Mouse (Mus musculus): ENCODE measurements at regions not wholly inside any gene's neighbourhood (a gene's known extent, or its start where the extent isn't known, plus 50 kb on each side); places are given as distances from the start of the nearest gene placed in this dataset.

- no peak for ATAC-seq (replicated peaks in 1 of 2; ENCODE audit: insufficient read depth in 1 of 2, low FRiP score in 2 of 2, low TSS enrichment in 1 of 2, low read depth in 1 of 2, poor library complexity in 2 of 2, severe bottlenecking in 2 of 2)
Observed at GRCm38 (mm10) chr8:126696346-126697010, 102.7 kb upstream of the Irf2bp2 start.

DNA sequence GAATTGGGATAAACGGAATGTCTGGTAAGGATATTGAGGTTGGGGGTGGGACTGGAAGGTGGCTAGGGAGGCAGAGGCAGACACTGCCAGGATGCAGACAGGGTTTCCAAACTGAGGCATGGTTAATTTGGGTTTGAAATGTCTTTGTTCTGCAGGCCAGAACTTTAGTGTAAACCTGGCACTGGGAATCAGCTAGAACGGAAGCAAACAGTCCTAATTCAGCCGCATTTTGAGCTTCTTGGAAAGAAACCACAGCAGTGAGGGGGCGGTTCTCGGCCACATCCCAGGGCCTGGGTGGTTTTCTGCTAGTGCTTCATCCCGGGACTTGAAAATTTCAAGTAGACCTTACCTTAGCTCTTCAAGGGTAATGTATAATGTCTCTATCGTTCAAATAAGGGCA lies 100.6 kb upstream of the Irf2bp2 start:
- no peak for ATAC-seq (replicated peaks in 1 of 2; ENCODE audit: insufficient read depth in 1 of 2, low FRiP score in 2 of 2, low TSS enrichment in 1 of 2, low read depth in 1 of 2, poor library complexity in 2 of 2, severe bottlenecking in 2 of 2)

DNA sequence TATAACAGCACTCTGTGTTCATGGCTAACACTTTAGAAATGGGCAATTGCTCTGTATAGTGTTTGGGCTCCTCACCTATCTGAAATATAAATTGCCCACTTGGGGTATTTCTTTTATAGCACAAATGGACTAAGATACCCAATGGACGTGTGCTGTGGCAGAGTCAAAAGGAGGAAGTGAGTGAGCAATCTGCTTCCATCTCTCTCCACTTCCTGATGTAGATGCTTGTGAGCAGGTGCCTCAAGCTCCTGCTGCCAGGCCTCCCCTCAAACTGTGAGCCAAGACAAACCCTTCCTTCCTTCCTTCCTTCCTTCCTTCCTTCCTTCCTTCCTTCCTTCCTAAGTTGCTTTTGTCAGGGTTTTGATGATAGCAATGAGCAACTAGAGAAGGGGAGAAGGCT lies 99.9 kb upstream of the Irf2bp2 start:
- ATAC-seq (replicated peaks in 1 of 2; ENCODE audit: insufficient read depth in 1 of 2, low FRiP score in 2 of 2, low TSS enrichment in 1 of 2, low read depth in 1 of 2, poor library complexity in 2 of 2, severe bottlenecking in 2 of 2), result peak in 1 of 2 experiments; percentile 56; a peak in 2 of 4 replicates

GRCm38 (mm10) chr8:126692711-126693110 lies 98.9 kb upstream of the Irf2bp2 start:
- no peak for ATAC-seq (replicated peaks in 1 of 2; ENCODE audit: insufficient read depth in 1 of 2, low FRiP score in 2 of 2, low TSS enrichment in 1 of 2, low read depth in 1 of 2, poor library complexity in 2 of 2, severe bottlenecking in 2 of 2)

GRCm38 (mm10) chr8:126692263-126692662 lies 98.5 kb upstream of the Irf2bp2 start:
- ATAC-seq (replicated peaks in 1 of 2; ENCODE audit: insufficient read depth in 1 of 2, low FRiP score in 2 of 2, low TSS enrichment in 1 of 2, low read depth in 1 of 2, poor library complexity in 2 of 2, severe bottlenecking in 2 of 2), result no peak

GRCm38 (mm10) chr8:126688450-126688849 lies 94.7 kb upstream of the Irf2bp2 start:
- no peak for ATAC-seq (replicated peaks in 1 of 2; ENCODE audit: insufficient read depth in 1 of 2, low FRiP score in 2 of 2, low TSS enrichment in 1 of 2, low read depth in 1 of 2, poor library complexity in 2 of 2, severe bottlenecking in 2 of 2)

DNA sequence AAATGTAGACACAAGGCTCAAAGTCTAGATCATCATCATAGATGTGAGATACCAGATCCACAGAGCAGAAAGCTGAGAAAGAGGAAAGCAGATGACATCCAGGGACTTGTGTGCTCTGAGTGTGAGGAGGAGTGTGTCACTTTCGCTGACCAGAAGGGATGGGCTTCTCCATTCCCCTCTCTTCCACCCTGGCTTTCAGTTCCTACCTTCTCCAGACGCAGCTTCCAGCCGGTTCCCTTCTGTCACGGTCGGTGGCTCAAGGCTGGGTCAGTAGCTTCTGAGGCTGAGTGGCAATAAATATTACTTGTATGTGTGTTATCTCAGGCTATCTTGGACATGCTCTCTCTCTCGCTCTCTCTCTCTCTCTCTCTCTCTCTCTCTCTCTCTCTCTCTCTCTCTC lies 94.2 kb upstream of the Irf2bp2 start:
- no peak for ATAC-seq (replicated peaks in 1 of 2; ENCODE audit: insufficient read depth in 1 of 2, low FRiP score in 2 of 2, low TSS enrichment in 1 of 2, low read depth in 1 of 2, poor library complexity in 2 of 2, severe bottlenecking in 2 of 2)

GRCm38 (mm10) chr8:126686827-126687226 lies 93.0 kb upstream of the Irf2bp2 start:
- ATAC-seq (replicated peaks in 1 of 2; ENCODE audit: insufficient read depth in 1 of 2, low FRiP score in 2 of 2, low TSS enrichment in 1 of 2, low read depth in 1 of 2, poor library complexity in 2 of 2, severe bottlenecking in 2 of 2), result no peak

DNA sequence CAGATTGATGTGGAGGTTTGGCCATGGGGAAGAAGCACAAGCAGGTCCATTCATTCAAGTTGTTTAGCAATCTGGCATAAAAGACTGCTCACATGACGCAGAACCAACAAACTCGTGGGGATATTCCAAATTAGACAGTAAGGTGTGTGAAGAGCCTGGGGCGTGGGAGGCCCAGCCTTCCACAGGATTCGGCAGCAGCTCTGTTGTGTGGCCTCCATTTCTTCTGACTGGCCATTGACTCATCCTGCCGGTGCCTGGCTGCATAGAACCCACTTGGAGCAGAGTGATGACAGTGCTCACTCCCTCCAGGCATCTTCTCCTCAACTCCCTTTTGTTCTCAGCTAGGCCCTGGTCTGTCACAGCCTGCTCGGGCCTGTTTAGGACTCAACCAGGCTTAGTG lies 91.6 kb upstream of the Irf2bp2 start:
- ATAC-seq (replicated peaks in 1 of 2; ENCODE audit: insufficient read depth in 1 of 2, low FRiP score in 2 of 2, low TSS enrichment in 1 of 2, low read depth in 1 of 2, poor library complexity in 2 of 2, severe bottlenecking in 2 of 2), result no peak

- peak in 1 of 2 experiments; percentile 29; a peak in 1 of 4 replicates for ATAC-seq (replicated peaks in 1 of 2; ENCODE audit: insufficient read depth in 1 of 2, low FRiP score in 2 of 2, low TSS enrichment in 1 of 2, low read depth in 1 of 2, poor library complexity in 2 of 2, severe bottlenecking in 2 of 2)
Observed at GRCm38 (mm10) chr8:126683950-126684349, 90.2 kb upstream of the Irf2bp2 start.

DNA sequence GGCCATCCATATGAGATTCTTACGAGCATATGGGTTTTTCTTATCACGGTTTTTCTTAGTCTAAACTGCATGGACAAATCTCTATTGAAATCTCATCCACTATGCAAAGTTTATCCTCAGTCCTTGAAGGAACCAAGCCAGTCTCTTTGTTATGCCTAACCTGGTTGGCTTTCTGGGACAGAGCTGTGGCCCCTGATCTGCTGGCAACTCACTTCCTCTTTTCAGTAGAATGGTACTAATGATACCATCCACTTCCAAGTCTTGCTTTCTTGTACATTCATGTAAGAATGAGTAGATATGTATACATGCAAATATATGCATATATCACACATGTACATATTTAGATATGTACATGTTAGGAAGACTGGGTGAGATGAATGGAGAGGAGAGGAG lies 89.8 kb upstream of the Irf2bp2 start:
- ATAC-seq (replicated peaks in 1 of 2; ENCODE audit: insufficient read depth in 1 of 2, low FRiP score in 2 of 2, low TSS enrichment in 1 of 2, low read depth in 1 of 2, poor library complexity in 2 of 2, severe bottlenecking in 2 of 2), result peak; percentile 60 to 85; a peak in 3 of 4 replicates

- ATAC-seq (replicated peaks in 1 of 2; ENCODE audit: insufficient read depth in 1 of 2, low FRiP score in 2 of 2, low TSS enrichment in 1 of 2, low read depth in 1 of 2, poor library complexity in 2 of 2, severe bottlenecking in 2 of 2), result peak in 1 of 2 experiments; percentile 4; a peak in 1 of 4 replicates
Observed at GRCm38 (mm10) chr8:126682817-126683554, 89.2 kb upstream of the Irf2bp2 start.

DNA sequence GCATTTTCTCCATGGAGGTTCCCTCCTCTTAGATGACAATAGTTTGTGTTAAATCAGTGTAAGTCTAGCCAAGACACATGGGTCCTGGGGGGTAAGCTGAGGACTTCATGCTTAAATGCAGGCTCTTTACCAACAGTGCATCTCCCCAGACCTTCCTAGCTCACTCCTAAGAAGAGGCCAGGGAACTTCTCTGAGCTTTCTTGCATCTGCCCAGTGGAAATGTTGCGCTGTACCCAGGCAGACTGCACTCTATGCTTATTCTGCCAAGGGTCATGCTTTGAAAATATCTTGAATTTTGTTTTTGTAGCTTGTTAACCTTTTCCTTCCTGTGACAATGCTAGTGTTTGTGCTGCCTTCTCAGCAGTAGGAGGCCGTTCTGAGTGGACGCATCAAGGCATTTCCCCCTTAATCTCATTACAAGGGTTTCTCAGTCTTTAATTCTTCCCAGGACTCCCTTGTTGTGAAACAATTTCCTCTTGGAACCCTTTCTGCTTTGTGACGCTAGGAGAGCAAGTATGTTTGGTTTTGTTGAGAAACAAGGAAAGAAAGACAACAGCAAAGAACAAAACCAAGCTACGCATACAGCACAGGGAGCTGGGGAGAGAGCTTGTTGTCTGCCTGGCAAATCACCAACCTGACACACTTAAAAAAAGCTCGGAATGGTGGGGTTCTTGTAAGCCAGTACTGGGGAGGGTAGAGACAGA lies 88.3 kb upstream of the Irf2bp2 start:
- no peak for ATAC-seq (replicated peaks in 1 of 2; ENCODE audit: insufficient read depth in 1 of 2, low FRiP score in 2 of 2, low TSS enrichment in 1 of 2, low read depth in 1 of 2, poor library complexity in 2 of 2, severe bottlenecking in 2 of 2)

GRCm38 (mm10) chr8:126678004-126678751 lies 84.4 kb upstream of the Irf2bp2 start:
- ATAC-seq (replicated peaks in 1 of 2; ENCODE audit: insufficient read depth in 1 of 2, low FRiP score in 2 of 2, low TSS enrichment in 1 of 2, low read depth in 1 of 2, poor library complexity in 2 of 2, severe bottlenecking in 2 of 2), result no peak

DNA sequence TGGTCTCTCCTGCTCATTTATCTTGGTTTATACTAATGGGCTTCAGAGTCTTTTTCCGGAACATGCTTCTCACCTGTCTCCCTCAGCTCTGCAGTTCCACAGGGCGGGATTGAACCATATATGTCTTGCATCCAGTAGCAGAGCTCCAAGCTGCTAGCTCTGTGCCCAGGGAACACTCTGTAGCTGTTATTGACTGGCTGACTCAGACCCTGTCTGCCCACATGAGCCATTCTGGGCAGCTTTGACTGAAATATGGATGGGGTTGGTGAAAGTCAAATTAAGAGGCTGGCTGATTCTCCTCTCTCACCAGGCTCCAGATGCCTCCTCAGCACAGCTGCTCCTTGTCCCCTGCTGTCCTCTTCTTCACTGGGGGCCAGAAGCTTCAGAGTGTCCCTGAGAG lies 81.4 kb upstream of the Irf2bp2 start:
- no peak for ATAC-seq (replicated peaks in 1 of 2; ENCODE audit: insufficient read depth in 1 of 2, low FRiP score in 2 of 2, low TSS enrichment in 1 of 2, low read depth in 1 of 2, poor library complexity in 2 of 2, severe bottlenecking in 2 of 2)

DNA sequence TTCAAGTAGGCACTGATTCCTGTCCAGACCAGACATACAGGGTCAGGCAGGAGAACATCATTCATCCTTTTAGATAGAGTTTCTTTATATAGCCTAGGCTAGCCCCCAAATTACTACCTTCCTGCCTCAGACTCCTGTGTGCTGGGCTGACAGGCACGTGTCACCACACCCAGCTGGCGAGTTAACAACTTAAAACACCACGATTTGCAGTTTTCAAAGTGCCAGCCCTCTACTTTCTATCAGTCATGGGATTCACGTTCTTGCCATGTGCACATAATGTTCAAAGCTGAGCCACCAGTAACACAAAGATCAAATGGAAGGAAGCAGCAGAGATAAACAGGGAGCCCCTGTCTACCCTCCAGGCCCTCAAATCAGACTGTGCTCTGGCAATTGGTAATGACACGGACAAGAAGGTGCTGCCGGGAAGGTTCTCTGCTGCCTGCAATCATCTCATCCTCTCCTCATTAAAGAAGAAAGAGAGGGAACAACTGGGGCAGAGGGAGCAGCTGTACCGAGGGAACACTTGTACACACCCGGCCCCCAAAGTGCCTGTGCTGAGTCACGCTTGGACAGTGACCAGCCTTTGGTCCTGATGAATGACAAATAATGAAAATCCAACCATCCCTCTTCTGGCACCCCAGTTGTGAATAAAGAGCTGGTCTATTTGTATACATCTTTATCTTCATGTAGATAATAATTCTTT lies 79.4 kb upstream of the Irf2bp2 start:
- ATAC-seq (replicated peaks in 1 of 2; ENCODE audit: insufficient read depth in 1 of 2, low FRiP score in 2 of 2, low TSS enrichment in 1 of 2, low read depth in 1 of 2, poor library complexity in 2 of 2, severe bottlenecking in 2 of 2), result no peak

- no peak for ATAC-seq (replicated peaks in 1 of 2; ENCODE audit: insufficient read depth in 1 of 2, low FRiP score in 2 of 2, low TSS enrichment in 1 of 2, low read depth in 1 of 2, poor library complexity in 2 of 2, severe bottlenecking in 2 of 2)
Observed at GRCm38 (mm10) chr8:126671594-126671993, 77.8 kb upstream of the Irf2bp2 start.

Data from hematopoietic stem cell, adult 5-6 weeks (primary cell).